Mouse (Mus musculus): Measurements from ENCODE around the gene Auts2. TPM values are rescaled to one million over a fixed set of nuclear protein-coding genes. Genes with fewer than 3 reads are reported as not detected.

The Auts2 gene
- total RNA-seq, 2 experiments from 2014 or later = 100 to 137 TPM

DNA sequence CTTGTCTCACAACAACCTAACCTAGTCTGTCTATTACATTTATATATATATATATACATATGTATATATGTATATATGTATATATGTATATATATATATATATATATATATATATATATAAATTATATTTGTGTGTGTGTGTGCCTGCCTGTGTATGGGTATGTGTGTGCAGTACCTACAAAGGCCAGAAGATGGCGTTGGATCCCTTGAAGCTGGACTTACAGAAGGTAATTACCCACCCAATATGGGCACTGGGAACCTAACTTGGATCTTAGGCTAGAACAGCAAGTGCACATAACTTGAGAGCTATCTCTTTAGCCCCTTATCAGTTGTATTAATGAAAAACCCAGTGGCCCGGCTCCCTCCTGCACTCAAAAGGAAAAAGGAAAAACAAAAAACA is 1083.6 kb downstream of the Auts2 start:
- intact Hi-C loops (cut with DNase I) = no loop called here
- DNase-seq (ENCODE audit: low spot score in 2 of 2) = no peak

GRCm38 (mm10) chr5:131458700-131459099 is 1084.4 kb downstream of the Auts2 start:
- intact Hi-C loops (cut with DNase I) = no loop called here
- no peak for DNase-seq (ENCODE audit: low spot score in 2 of 2)

GRCm38 (mm10) chr5:131457999-131458398 is 1085.1 kb downstream of the Auts2 start:
- no peak for DNase-seq (ENCODE audit: low spot score in 2 of 2)
- intact Hi-C loops (cut with DNase I) = no loop called here

GRCm38 (mm10) chr5:131449181-131449868 is 1093.8 kb downstream of the Auts2 start:
- intact Hi-C loops (cut with DNase I) = no loop called here
- no peak for DNase-seq (ENCODE audit: low spot score in 2 of 2)

DNA sequence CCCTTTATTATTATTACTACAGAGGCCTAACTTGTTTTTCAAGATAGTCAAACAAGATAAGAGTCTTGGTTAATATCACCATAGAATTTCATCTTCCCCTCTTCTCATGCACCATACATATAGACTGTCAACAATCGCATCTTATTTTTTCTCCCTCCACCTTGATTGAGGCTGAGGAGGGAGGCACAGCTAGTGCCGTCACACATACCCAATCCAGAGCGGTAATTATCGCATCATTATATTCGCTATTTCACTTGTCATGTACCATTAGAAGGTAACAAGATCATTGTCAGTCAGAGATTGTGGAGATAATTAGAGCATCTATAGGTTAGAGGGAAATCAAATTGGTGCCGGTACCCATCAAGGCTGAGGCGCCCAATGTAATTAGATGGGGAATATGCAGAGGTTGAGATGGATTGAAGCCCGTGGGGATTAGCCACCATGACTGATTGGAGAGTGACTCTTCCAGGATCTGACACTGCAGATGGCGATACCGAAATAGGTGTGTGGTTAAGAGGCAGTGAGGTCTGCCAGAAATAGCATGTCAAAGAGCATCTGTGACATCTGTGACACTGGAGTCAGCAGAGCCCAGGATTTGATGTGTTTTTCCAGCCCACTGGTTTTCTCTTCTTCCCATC is 1107.8 kb downstream of the Auts2 start:
- intact Hi-C loops (cut with DNase I) = loop anchor here (10.0 kb wide), 1 partner anchor 1161 kb away; no protein-coding TSS in a partner anchor
- no peak for DNase-seq (ENCODE audit: low spot score in 2 of 2)

- intact Hi-C loops (cut with DNase I) = loop anchor here (10.0 kb wide), 1 partner anchor 1158 kb away; no protein-coding TSS in a partner anchor
- DNase-seq (ENCODE audit: low spot score in 2 of 2) = no peak
These were observed 1109.9 kb downstream of the Auts2 start for GRCm38 (mm10) chr5:131433291-131433690.

DNA sequence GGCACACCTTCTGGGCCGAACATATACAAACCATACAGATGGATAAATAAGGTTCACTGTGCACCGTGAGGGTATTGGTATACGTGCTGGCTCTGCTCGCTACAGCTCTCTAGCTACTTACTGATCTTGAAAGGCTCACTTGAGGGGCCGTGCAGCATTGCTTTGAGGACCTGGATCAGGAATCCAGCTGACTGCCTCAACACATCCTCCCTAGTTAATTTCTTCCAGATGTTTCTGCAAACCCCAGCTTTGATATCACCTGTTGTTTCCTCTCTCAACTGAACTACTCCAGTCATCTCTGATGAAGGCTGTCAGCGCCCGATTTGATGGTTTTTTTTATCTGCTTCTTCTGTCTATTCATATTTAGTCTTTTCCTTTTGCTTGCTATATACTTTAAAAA is 1111.2 kb downstream of the Auts2 start:
- intact Hi-C loops (cut with DNase I) = loop anchor here (10.0 kb wide), 1 partner anchor 1157 kb away; no protein-coding TSS in a partner anchor
- no peak for DNase-seq (ENCODE audit: low spot score in 2 of 2)

GRCm38 (mm10) chr5:131430109-131430508 is 1113.0 kb downstream of the Auts2 start:
- peak; percentile 57 to 62 for DNase-seq (ENCODE audit: low spot score in 2 of 2)
- intact Hi-C loops (cut with DNase I) = loop anchor here (10.0 kb wide), 1 partner anchor 1155 kb away; no protein-coding TSS in a partner anchor

- intact Hi-C loops (cut with DNase I) = loop anchor here (5.0 kb wide), 3 partner anchors 122 to 477 kb away; partner anchors contain the start of gene Galnt17
- DNase-seq (ENCODE audit: low spot score in 2 of 2) = no peak
These were observed 1113.6 kb downstream of the Auts2 start for GRCm38 (mm10) chr5:131429563-131429962.

GRCm38 (mm10) chr5:131427734-131428413 is 1115.3 kb downstream of the Auts2 start:
- peak; percentile 73 to 77 for DNase-seq (ENCODE audit: low spot score in 2 of 2)
- intact Hi-C loops (cut with DNase I) = loop anchor here (1.0 to 5.0 kb wide), 4 partner anchors 121 to 566 kb away; partner anchors contain the start of gene Galnt17

DNA sequence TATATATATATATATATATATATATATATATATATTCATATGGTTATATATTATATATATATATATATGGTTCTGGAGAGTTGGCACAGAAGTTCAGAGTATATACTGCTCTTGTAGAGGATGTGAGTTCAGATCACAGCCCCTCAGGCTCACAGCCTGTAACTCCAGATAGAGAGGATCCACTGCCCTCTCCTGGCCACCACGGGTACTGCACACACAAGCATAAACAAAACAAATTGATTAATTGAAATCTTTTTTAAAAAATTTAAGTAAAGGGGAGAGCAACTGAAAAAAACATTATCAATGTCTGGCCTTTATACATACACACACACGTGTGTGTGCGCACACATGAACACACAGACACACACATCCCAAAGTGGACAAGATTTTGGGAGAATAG is 1120.4 kb downstream of the Auts2 start:
- no peak for DNase-seq (ENCODE audit: low spot score in 2 of 2)
- intact Hi-C loops (cut with DNase I) = no loop called here

- intact Hi-C loops (cut with DNase I) = no loop called here
- no peak for DNase-seq (ENCODE audit: low spot score in 2 of 2)
These were observed 1122.7 kb downstream of the Auts2 start for GRCm38 (mm10) chr5:131420406-131420805.

- no peak for DNase-seq (ENCODE audit: low spot score in 2 of 2)
- intact Hi-C loops (cut with DNase I) = no loop called here
These were observed 1127.1 kb downstream of the Auts2 start for GRCm38 (mm10) chr5:131415902-131416545.

DNA sequence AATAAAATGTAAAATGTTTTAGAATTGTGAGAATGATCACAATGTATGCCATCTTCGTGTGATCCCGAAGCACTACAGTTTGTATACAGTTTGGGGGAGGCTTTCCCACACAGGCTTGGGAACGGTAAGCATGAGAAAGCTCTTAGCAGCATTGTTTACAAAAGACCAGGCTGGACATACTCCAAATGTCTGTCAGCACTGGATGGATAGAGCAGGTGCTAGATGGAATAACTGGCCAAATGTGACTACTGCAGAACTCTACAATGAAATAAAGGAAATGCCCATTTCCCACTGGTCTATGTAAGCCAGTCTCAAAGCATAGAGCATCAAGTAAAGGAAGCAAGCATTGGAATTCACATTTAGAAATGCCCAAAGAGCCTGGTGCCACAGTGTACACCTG is 1144.9 kb downstream of the Auts2 start:
- DNase-seq (ENCODE audit: low spot score in 2 of 2) = no peak
- intact Hi-C loops (cut with DNase I) = no loop called here

DNA sequence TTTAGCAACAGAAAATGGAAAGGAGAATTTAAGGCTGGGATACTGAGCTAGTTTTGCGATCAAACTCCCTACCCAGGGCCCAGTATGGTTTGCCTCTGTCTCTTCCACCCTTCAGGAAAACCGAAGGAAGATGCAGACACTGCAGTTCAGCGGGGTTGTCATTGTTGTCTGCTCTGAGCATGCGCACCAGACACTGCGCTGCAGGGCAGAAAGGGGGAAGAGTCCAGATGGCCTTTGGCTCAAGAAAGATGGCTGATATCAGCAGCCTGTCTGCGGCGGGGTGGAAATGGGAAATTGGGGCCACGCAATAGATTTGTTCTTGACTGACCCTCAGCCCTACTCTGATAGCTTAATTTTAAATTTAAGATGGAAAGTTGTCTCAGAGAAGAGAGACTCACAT is 1147.4 kb downstream of the Auts2 start:
- no peak for DNase-seq (ENCODE audit: low spot score in 2 of 2)
- intact Hi-C loops (cut with DNase I) = no loop called here
